Mouse (Mus musculus): ENCODE results near the gene Scrn2. TPM values are rescaled to one million over a fixed set of nuclear protein-coding genes. Genes with fewer than 3 reads are reported as not detected.

Scrn2 gene
- polyA plus RNA-seq, 1 experiment from 2014 or later, result 20.3 TPM

GRCm38 (mm10) chr11:97041022-97041899 lies 11.5 kb downstream of the Scrn2 start, which contains the start of the genes Lrrc46 and Mrpl10:
Gene Lrrc46 (minus strand): TSS chr11:97041407.
Gene Mrpl10 (plus strand): TSS chr11:97041560.
- Histone ChIP-seq H3K36me3 (ENCODE audit: control insufficient read depth, insufficient read depth, low read length) (peaks cover 9% of the 10 kb centered on the region; the same call in 1 of the 2 replicates), H3K27me3 (ENCODE audit: control insufficient read depth, insufficient read depth, low read length) (no peaks in the 10 kb centered on the region), H3K4me2 (ENCODE audit: low read depth, low read length) (peak within 1 kb of the TSS; percentile 98), H3K4me3 (replicated peaks; ENCODE audit: low read length) (peak within 1 kb of the TSS; percentile 76), H3K9ac (ENCODE audit: low read length) (peak within 1 kb of the TSS; percentile 86), H3K9me3 (replicated peaks; ENCODE audit: control insufficient read depth, low read length) (no peaks in the 10 kb centered on the region), H3K27ac (ENCODE audit: low read length) (peak within 1 kb of the TSS; percentile 68), H3K4me1 (ENCODE audit: control insufficient read depth, insufficient read depth, low read length) (peaks cover 10% of the 10 kb centered on the region)
- peak; percentile 88 for ATAC-seq (ENCODE audit: insufficient read depth, low FRiP score)
- under 1% methylated on average over 48 of the region's 48 CpGs for WGBS

DNA sequence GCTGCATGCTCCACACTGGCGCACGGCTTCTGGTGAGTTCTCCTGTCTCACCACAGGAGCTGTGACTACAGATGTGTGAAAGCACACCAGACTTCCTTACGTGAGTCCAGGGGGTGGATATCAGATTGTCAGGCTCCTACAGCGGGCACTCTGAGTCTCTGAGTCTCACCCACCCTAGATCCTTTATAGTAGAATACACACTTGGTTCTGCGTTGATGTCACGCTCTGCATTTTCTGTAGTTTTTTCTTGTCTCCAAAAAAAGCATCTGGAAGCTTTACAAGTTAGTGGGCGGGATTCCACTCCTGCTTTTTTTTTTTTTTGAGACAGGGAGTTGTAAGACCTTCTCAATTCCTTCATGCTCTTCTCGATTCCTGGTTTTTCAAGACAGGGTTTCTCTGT lies 15.2 kb downstream of the Scrn2 start:
- 93% methylated on average over 8 of the region's 8 CpGs for WGBS
- no peak overlapping the region for H3K27ac ChIP-seq (ENCODE audit: low read length)
- no peaks in the 10 kb centered on the region for H3K27me3 ChIP-seq (ENCODE audit: control insufficient read depth, insufficient read depth, low read length)
- peaks cover 10% of the 10 kb centered on the region for H3K4me1 ChIP-seq (ENCODE audit: control insufficient read depth, insufficient read depth, low read length)
- H3K36me3 ChIP-seq (ENCODE audit: control insufficient read depth, insufficient read depth, low read length), result peaks cover 9% of the 10 kb centered on the region; the same call in 1 of the 2 replicates
- ATAC-seq (ENCODE audit: insufficient read depth, low FRiP score), result no peak
- no peaks in the 10 kb centered on the region for H3K9me3 ChIP-seq (replicated peaks; ENCODE audit: control insufficient read depth, low read length)
- no peak overlapping the region for H3K9ac ChIP-seq (ENCODE audit: low read length)
- no peak overlapping the region for H3K4me2 ChIP-seq (ENCODE audit: low read depth, low read length)
- H3K4me3 ChIP-seq (replicated peaks; ENCODE audit: low read length), result no peak overlapping the region

DNA sequence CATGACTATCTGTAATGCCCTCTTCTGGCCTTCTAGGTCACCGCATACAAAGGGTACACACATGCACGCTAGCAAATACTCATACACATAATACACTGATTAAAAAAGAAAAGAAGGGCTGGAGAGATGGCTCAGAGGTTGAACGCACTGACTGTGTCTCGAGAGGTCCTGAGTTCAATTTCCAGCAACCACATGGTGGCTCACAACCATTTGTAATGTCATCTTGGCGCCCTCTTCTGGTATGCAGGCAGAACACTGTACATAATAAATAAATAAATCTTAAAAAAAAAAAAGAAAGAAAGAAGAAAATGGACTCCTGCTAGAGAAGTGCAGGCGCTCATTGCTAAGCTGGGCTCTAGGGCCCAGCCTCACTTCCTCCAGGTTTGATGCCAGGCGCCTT lies 16.1 kb downstream of the Scrn2 start:
- no peak overlapping the region for H3K4me2 ChIP-seq (ENCODE audit: low read depth, low read length)
- 77% methylated on average over 7 of the region's 7 CpGs for WGBS
- no peaks in the 10 kb centered on the region for H3K9me3 ChIP-seq (replicated peaks; ENCODE audit: control insufficient read depth, low read length)
- ATAC-seq (ENCODE audit: insufficient read depth, low FRiP score), result no peak
- H3K27ac ChIP-seq (ENCODE audit: low read length), result no peak overlapping the region
- no peak overlapping the region for H3K9ac ChIP-seq (ENCODE audit: low read length)
- no peak overlapping the region for H3K4me3 ChIP-seq (replicated peaks; ENCODE audit: low read length)
- H3K36me3 ChIP-seq (ENCODE audit: control insufficient read depth, insufficient read depth, low read length), result peaks cover 9% of the 10 kb centered on the region; the same call in 1 of the 2 replicates
- H3K27me3 ChIP-seq (ENCODE audit: control insufficient read depth, insufficient read depth, low read length), result no peaks in the 10 kb centered on the region
- peaks cover 13% of the 10 kb centered on the region for H3K4me1 ChIP-seq (ENCODE audit: control insufficient read depth, insufficient read depth, low read length)

- 78% methylated on average over 8 of the region's 8 CpGs for WGBS
- Histone ChIP-seq H3K27ac (ENCODE audit: low read length) (no peak overlapping the region), H3K9me3 (replicated peaks; ENCODE audit: control insufficient read depth, low read length) (no peaks in the 10 kb centered on the region), H3K4me2 (ENCODE audit: low read depth, low read length) (no peak overlapping the region), H3K27me3 (ENCODE audit: control insufficient read depth, insufficient read depth, low read length) (no peaks in the 10 kb centered on the region), H3K4me3 (replicated peaks; ENCODE audit: low read length) (no peak overlapping the region), H3K4me1 (ENCODE audit: control insufficient read depth, insufficient read depth, low read length) (peaks cover 22% of the 10 kb centered on the region), H3K9ac (ENCODE audit: low read length) (no peak overlapping the region), H3K36me3 (ENCODE audit: control insufficient read depth, insufficient read depth, low read length) (peaks cover 9% of the 10 kb centered on the region; the same call in 1 of the 2 replicates)
- ATAC-seq (ENCODE audit: insufficient read depth, low FRiP score), result no peak
Observed at GRCm38 (mm10) chr11:97048090-97048650, 18.4 kb downstream of the Scrn2 start.

- no peaks in the 10 kb centered on the region for H3K27me3 ChIP-seq (ENCODE audit: control insufficient read depth, insufficient read depth, low read length)
- ATAC-seq (ENCODE audit: insufficient read depth, low FRiP score), result no peak
- H3K9me3 ChIP-seq (replicated peaks; ENCODE audit: control insufficient read depth, low read length), result no peaks in the 10 kb centered on the region
- no peak overlapping the region for H3K27ac ChIP-seq (ENCODE audit: low read length)
- H3K9ac ChIP-seq (ENCODE audit: low read length), result no peak overlapping the region
- no peak overlapping the region for H3K4me2 ChIP-seq (ENCODE audit: low read depth, low read length)
- WGBS, result 72% methylated on average over 6 of the region's 6 CpGs
- no peak overlapping the region for H3K4me3 ChIP-seq (replicated peaks; ENCODE audit: low read length)
- peaks cover 22% of the 10 kb centered on the region for H3K4me1 ChIP-seq (ENCODE audit: control insufficient read depth, insufficient read depth, low read length)
- H3K36me3 ChIP-seq (ENCODE audit: control insufficient read depth, insufficient read depth, low read length), result peaks cover 15% of the 10 kb centered on the region; the same call in 1 of the 2 replicates
Observed at GRCm38 (mm10) chr11:97049492-97050085, 19.9 kb downstream of the Scrn2 start.

DNA sequence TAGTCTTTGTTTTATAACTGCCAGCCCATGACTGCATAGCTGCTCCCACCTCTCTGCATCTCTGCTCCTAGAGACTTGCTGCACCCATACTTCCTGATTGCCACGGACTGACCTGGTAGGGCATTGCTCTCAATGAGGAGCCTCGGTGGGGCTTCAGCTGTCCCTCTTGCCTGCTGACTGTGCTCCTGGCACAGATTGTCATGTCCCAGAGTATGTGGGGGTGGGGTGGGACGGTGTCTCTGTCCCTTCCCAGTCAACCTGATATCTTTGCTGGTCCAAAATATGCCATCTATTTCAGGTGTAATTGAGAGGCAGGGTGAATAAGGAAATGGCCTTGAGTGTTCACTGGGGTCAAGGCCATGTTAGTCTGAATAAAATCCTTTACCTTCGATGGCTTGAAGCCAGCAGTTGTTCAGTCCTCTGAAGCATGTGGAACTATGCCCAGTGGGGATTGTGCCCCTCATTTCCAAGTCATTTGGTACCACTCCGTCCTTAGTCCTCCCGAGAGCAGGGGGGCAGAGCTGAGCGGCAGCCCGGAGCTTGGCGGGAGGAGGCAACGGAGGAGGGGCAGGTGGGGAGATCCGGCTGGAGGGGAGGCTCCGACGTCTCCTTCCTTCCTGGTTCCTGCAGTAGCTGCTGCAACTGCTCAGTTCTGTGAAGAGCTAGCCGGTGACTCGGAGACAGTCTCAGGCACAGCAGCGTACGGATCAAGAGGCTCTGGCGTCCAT lies 20.6 kb downstream of the Scrn2 start, which contains the start of gene Osbpl7:
TSS of gene Osbpl7 (plus strand) at position 413 of the 728 bp plus-strand sequence.
- WGBS, result 6% methylated on average over 18 of the region's 18 CpGs
- Histone ChIP-seq H3K36me3 (ENCODE audit: control insufficient read depth, insufficient read depth, low read length) (peaks cover 14% of the 10 kb centered on the region; the same call in 1 of the 2 replicates), H3K4me1 (ENCODE audit: control insufficient read depth, insufficient read depth, low read length) (peaks cover 22% of the 10 kb centered on the region), H3K9ac (ENCODE audit: low read length) (peak within 1 kb of the TSS; percentile 86), H3K4me3 (replicated peaks; ENCODE audit: low read length) (peak within 1 kb of the TSS; percentile 76), H3K27ac (ENCODE audit: low read length) (peak within 1 kb of the TSS; percentile 72), H3K9me3 (replicated peaks; ENCODE audit: control insufficient read depth, low read length) (no peaks in the 10 kb centered on the region), H3K27me3 (ENCODE audit: control insufficient read depth, insufficient read depth, low read length) (no peaks in the 10 kb centered on the region), H3K4me2 (ENCODE audit: low read depth, low read length) (peak within 1 kb of the TSS; percentile 92)
- peak; percentile 79 for ATAC-seq (ENCODE audit: insufficient read depth, low FRiP score)

DNA sequence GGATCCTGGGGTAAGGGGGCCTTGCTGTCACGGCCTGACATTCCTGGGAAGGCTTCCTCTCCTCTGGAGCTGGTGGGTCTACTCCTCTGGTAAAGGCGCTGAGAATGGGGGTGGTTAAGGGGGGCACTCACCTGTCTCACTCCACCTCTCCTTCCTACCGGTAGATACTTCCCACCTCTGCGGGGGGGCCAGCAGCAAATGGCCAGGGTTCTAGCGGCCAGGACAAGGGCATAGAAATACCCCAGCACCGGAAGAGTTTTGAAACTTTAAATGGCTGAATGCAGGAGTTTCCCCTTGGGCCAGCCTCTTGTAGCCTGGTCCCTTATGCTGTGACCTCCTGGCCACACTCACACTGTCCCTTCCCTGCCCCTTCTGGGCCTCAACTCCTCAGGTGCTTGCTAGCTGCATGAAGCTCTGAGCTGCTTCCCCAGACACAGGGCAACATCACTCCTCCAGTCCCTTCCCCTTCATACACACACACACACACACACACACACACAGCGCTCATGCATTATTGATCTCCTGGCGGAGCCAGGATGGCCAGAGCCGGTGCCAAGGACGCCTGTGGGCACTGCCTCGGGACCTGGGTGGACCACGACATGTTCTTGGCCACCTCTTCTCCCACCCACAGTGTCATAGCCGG lies 21.3 kb downstream of the Scrn2 start:
- whole genome bisulfite sequencing, result 16% methylated on average over 13 of the region's 13 CpGs
- peaks cover 8% of the 10 kb centered on the region; the same call in 1 of the 2 replicates for H3K36me3 ChIP-seq (ENCODE audit: control insufficient read depth, insufficient read depth, low read length)
- no peak for ATAC-seq (ENCODE audit: insufficient read depth, low FRiP score)

GRCm38 (mm10) chr11:97052219-97052646 lies 22.5 kb downstream of the Scrn2 start:
- H3K9ac ChIP-seq (ENCODE audit: low read length), result peak overlapping the region; percentile 86; the same call in 1 of the 2 replicates
- peak overlapping the region; percentile 76 for H3K4me3 ChIP-seq (replicated peaks; ENCODE audit: low read length)
- peak overlapping the region; percentile 92 for H3K4me2 ChIP-seq (ENCODE audit: low read depth, low read length)
- no peaks in the 10 kb centered on the region for H3K27me3 ChIP-seq (ENCODE audit: control insufficient read depth, insufficient read depth, low read length)
- H3K36me3 ChIP-seq (ENCODE audit: control insufficient read depth, insufficient read depth, low read length), result peaks cover 11% of the 10 kb centered on the region; the same call in 1 of the 2 replicates
- peak; percentile 73 for ATAC-seq (ENCODE audit: insufficient read depth, low FRiP score)
- no peaks in the 10 kb centered on the region for H3K9me3 ChIP-seq (replicated peaks; ENCODE audit: control insufficient read depth, low read length)
- no peak overlapping the region for H3K27ac ChIP-seq (ENCODE audit: low read length)
- WGBS, result 16% methylated on average over 11 of the region's 11 CpGs
- peaks cover 22% of the 10 kb centered on the region for H3K4me1 ChIP-seq (ENCODE audit: control insufficient read depth, insufficient read depth, low read length)

More for the DNA sequence above, 21.3 kb downstream of the Scrn2 start:
- Histone ChIP-seq H3K9me3 (replicated peaks; ENCODE audit: control insufficient read depth, low read length) (no peaks in the 10 kb centered on the region), H3K27me3 (ENCODE audit: control insufficient read depth, insufficient read depth, low read length) (no peaks in the 10 kb centered on the region), H3K4me3 (replicated peaks; ENCODE audit: low read length) (peak overlapping the region; percentile 76), H3K4me2 (ENCODE audit: low read depth, low read length) (peak overlapping the region; percentile 92), H3K4me1 (ENCODE audit: control insufficient read depth, insufficient read depth, low read length) (peaks cover 22% of the 10 kb centered on the region), H3K27ac (ENCODE audit: low read length) (peak overlapping the region; percentile 72), H3K9ac (ENCODE audit: low read length) (peak overlapping the region; percentile 86)

Data from stomach, embryonic 16.5 days (tissue).